Mouse (Mus musculus): ENCODE data around the gene Tmed8.
A peak's percentile ranks its signal among the peaks of the same experiment; 100 is the strongest.
"Not testable (repeated sequence)": the region's sequence is repeated elsewhere in the genome, so short reads cannot be mapped to it uniquely, and the experiment has no call there.

Tmed8 gene

GRCm38 (mm10) chr12:87199973-87200586 is at the start of gene Tmed8:
Gene Tmed8, minus strand, starts transcription at chr12:87200454.
- peak; percentile 26 for DNase-seq (ENCODE audit: low spot score)

DNA sequence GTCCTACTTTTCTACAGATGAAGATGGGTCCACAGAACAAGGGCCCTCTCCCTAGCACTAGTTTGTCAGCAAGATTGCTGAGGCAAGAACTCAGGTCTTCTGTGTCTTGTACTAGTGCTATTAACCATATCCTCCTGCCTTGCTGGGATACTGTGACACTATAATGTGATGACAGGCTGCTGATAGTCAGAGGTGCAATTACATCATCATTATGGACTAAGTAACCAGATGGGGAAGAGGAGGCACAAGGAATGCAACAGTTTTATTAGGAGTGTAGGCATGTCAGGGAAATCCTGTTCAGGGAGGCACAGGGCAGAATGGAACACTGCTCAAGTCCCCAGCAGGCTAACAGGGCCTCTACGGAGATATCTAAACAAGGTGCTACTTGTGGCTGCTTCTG is 38.4 kb upstream of the Tmed8 start, which contains the start of gene Noxred1:
TSS of gene Noxred1 (minus strand) at position 101 of the 400 bp plus-strand sequence.
- DNase-seq (ENCODE audit: low spot score), result no peak

DNA sequence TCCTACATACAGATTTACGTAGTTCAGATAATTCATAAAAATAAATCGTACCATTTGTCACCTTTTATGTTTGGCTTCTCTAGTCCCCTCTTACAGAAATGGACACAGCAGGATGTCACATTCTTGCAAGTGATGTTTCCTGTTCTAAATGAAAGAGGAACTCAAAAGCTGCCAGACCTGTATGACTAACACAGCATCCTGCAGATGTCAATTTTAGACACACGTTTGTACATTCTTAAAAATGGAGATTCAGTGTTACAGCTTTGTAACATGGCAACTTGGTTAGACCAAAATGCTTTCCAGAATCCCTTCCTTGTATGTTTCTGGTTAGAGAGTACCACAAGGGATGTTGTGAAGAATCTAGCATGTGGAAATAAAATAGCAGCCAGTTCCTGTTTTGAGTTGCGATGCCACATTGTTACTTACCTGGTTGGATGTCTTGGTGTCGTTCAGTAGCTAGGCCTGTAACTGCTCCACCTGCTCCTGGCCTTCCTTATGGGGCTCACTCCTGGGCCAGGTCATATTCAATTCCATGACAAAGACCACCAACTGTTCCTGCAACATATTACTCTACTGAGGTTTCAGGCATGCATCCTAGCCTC is 36.7 kb upstream of the Tmed8 start:
- no peak for DNase-seq (ENCODE audit: low spot score)

- DNase-seq (ENCODE audit: low spot score), result no peak
Observed at GRCm38 (mm10) chr12:87230379-87230895, 30.2 kb upstream of the Tmed8 start.

- no peak for DNase-seq (ENCODE audit: low spot score)
Observed at GRCm38 (mm10) chr12:87229633-87230032, 29.4 kb upstream of the Tmed8 start.

DNA sequence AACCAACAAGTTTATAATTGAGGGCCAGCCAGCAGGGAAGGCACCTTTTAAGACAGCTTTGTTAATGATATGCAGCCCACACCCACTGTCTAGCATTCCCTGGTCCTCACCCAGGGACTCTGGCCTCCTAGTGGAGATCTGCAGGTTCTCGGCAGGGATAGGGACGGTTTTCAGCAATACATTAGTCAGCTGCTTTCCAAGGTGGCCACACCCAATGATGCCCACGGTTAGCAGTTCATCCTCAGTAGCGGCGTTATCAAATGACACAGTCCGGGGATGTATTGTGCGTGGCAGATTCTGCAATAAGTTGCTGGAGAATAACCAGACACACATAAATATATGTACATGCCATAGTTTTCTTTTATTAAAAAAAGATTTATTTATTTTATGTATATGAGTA is 26.5 kb upstream of the Tmed8 start:
- DNase-seq (ENCODE audit: low spot score), result no peak

- no peak for DNase-seq (ENCODE audit: low spot score)
Observed at GRCm38 (mm10) chr12:87224950-87225349, 24.7 kb upstream of the Tmed8 start.

DNA sequence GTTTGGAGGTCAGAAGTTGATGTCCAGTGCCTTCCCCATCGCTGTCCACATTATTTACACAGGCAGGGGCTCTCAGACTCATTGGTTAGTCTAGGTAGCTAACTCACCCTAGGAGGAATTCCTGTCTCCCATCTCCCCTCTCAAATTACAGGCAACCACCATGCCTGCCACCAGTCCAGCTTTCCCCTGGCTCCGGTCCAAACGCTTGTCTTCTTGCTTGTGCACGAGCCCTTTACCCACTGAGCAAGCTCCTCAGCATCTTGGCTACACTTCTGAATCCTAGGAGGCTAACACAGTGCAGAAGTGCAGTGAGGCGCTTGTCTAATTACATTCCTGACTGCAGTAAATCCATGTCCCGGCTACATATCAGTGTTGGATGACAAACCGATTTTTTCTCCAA is 19.1 kb upstream of the Tmed8 start:
- DNase-seq (ENCODE audit: low spot score), result no peak

DNA sequence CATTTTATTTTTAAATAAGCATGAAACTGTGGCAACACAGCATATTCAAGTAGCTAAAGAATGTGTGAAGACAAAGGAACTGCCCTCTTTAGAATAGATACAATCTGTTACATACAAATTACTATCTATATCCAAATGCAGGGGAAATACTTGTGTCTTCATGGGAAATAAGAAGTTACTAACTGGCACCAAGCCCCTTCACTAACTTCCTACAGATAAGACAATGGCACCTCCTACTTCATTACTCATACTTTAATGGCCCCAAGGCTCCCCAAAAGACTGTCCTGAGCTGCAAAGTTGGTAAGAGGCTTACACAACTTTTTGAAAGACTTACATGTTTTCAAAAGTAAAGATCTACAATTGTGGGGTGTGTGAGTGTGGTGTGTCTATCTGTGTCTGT is 17.3 kb upstream of the Tmed8 start:
- DNase-seq (ENCODE audit: low spot score), result no peak

DNA sequence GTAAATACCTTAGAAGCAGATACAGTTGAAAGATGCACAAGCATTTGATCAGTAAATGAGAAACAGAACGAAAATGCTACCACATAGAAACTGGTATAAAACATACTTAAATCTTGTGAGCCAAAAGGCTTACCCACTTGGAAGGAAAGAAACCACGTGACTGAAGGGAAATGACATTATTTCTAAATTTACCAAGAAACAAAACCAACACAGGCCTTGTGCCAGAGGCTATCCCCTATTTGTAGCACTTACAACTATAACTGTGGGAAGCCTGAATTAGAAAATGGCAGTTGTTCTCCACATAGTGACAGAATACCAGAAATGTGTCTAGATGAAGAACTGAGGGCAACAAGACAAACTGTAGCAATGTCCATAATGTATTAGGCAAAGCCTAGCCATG is 15.8 kb upstream of the Tmed8 start:
- no peak for DNase-seq (ENCODE audit: low spot score)

DNA sequence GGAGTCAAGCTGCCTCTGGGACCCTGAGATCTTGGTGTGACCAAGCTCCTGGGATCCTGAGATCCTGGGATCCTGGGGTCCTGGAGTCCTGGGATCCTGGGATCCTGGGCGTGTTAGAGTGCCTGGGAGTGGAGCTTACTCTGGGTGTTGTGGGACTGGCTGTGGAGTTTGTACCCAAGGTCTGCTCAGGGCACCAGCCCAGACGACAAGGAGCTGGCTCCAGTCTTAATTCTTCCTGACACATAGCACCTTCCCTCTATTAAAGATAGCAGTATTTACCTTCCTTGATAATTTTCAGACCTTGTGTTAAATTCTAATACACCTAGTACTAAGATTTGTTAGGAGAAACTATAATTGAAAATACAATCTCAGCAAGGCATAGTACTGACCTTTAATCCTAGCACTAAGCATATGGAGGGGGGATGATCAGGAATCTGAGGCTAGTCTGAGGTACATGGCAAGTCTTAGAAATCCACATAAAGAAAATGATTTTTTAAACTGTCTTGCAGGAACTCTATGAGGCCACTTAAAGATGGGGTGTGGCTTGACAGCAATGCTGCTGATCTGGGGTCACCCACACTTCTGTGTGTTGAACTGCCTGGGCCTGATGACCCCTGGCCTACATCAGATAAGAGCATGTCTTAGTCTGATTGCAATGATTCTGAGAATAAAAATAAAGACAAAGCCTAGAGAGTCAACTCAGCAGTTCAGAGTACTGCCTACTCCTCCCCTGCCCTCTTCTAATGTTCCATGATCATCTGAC is 12.8 kb upstream of the Tmed8 start:
- no peak for DNase-seq (ENCODE audit: low spot score)

DNA sequence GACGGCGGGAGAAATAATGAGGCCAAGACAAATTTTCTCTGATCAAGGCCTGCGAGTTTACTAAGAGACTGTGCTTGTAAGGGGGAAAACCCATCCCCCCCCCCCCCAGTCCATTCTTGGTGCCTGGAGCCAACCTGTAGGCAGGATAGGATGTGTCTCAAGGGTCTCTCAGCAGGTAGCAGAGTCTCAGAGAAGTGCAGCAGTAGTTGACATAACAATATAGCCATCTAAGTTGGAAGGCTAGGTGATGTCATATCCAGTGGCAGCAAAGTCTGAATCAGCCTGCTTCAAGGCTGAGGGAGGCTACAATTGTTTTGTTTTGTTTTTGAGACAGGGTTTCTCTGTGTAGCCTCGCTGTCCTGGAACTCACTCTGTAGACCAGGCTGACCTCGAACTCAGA is 5.5 kb upstream of the Tmed8 start:
- not testable (repeated sequence) for DNase-seq (ENCODE audit: low spot score)

DNA sequence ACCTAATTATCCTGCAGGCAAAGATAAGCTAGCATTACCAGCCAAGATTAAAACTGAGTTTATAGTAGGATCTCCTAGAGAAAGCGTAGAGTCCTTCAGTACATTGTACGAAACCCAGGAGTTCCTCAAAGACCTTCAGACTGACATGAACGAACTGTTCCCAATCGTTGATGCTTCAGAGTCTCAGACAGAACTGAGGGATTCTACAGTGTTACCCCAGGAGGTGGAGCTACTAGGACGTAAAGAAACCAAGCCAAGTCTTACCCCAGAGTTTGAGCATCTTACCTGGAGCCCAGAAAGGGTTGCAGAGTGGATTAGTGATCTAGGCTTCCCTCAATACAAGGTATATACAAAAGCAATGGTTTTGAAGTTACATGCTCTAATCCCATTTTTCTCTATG is 1.4 kb upstream of the Tmed8 start:
- DNase-seq (ENCODE audit: low spot score), result no peak

- DNase-seq (ENCODE audit: low spot score), result no peak
Observed at GRCm38 (mm10) chr12:87199206-87199972, 865 bp downstream of the Tmed8 start, which contains the start of gene Samd15. Gene Samd15, plus strand, starts transcription at chr12:87199723.

GRCm38 (mm10) chr12:87198792-87199191 is 1.5 kb downstream of the Tmed8 start:
- DNase-seq (ENCODE audit: low spot score), result no peak

GRCm38 (mm10) chr12:87196310-87196709 is 3.9 kb downstream of the Tmed8 start:
- DNase-seq (ENCODE audit: low spot score), result no peak

GRCm38 (mm10) chr12:87195069-87195468 is 5.2 kb downstream of the Tmed8 start:
- no peak for DNase-seq (ENCODE audit: low spot score)

GRCm38 (mm10) chr12:87193008-87193407 is 7.2 kb downstream of the Tmed8 start:
- DNase-seq (ENCODE audit: low spot score), result no peak

DNA sequence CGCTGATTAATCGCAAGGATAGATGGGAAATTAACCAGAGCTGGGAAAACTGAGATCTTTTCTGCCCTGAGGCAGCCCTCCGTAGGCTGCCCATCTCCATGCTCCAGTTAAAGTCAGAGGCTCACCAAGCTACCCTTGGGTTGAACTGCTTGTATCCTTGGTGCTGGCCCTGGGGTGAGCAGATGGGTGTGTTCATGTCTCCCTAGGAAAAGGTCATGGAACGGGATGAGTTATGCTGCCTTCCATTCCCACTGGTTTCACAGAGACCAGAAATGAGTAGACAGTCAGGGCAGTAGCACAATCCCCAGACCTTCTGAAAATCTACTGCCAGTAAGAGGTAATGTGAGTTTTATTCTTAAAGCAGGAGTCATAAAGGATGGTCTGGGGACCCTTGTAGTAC is 22.6 kb downstream of the Tmed8 start:
- DNase-seq (ENCODE audit: low spot score), result no peak

DNA sequence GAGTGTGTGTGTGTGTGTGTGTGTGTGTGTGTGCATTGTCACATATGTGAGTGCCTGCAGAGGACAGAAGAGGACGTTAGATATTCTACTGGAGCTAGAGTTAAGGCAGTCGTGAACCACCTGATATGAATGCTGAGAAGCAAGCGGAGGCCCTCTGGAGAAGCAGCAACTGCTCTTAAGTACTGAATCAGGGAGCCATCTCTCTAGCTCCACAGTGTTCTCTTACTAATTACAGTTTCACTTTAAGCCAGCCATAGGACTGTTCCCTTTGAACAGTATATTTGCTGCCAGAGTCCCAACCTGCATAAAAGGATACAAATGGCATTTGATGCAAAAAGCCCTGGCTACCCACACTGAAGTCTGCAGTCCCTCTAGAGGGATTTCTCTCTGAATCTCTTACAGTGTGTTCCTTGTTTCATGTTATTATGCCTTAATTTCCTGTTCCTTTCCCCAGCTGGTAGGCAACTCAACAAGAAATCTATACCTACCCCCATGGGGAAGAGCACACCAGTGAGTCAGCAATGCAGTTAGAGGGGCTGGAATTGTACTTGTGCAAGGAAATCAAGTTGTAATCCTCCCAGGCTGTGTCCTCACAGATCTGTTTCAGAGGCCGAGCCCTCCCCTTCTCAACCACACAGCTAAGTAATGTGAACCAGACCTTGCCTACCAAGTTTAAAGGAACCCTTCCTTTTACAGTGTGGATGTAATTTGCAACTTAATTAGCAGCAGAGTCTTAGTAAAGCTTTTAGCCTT is 24.9 kb downstream of the Tmed8 start:
- DNase-seq (ENCODE audit: low spot score), result no peak

DNA sequence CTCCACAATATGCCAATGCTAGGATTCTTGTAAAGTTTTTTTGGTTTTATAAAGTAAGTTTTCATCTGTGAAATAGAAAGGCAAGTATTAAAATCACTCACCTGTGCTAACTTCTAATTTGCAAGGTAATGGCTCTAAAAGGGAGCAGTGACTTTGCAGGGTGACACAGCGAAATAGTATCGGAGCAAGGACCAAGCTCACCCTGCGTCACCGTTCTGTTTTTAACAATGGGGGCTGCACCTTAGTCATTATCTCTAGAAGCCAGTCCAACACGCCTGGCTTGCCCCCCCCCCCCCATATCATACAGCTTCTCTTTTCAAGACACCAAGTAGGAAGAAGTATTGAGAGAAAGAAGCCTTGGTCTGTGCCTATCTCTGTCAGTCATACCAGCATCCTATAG is 39.4 kb downstream of the Tmed8 start:
- no peak for DNase-seq (ENCODE audit: low spot score)

DNA sequence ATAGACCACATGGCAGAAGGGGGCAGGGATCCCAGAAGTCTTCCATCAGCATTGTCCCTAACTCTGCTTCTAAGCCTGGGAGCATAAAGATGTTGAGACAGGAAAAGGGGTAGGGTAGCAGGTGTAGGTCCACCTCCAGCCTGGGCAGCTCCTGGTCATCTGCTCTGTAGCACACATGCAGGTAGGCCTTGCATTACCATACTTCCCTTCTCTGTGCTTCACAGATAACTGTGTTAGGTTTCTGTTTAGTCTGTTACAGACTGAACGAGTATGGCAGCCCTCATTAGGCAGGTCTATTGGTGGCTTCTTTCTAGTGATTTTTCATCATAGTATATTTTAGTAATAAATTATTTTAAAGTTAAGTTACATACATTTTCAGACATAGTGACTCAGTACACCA is 39.9 kb downstream of the Tmed8 start:
- no peak for DNase-seq (ENCODE audit: low spot score)

Measured in layer of hippocampus, adult 9-10 months (tissue).